Comparison of ENCODE assay signal across 23 mouse cellular contexts in the genomic region with DNA sequence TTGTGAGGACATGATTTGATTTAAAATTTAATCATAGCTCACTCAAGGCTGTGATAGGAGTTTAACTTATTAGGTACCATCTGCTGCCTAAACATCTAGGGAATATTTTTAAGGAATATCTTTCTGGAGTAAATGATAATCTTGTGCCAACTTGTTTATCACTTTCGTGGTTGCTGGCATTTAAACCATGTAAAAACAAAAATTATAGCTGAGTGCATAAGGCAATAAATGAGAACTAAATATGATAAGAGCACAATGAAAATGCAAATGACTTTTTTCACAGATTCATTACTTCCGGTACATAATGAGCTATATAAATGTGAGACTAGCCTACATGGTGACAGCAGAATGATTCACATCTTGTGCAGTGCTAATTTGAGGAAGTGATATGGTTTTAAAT.
DNase-seq lines count a peak whose midpoint lies in the region; ATAC-seq and TF ChIP-seq lines count a peak whose summit lies in the region.
"Had no signal": no experiment of that assay in that cellular context is flagged by ENCODE, and none has a peak within 500 bp of the region (broad histone marks: within the 10 kb centered on the region; RNA-seq: fewer than 3 reads in every experiment).

No protein-coding gene starts in this region.

- no peaks in the 10 kb centered on the region for H3K9me3 ChIP-seq in forebrain, embryonic 14.5 days (replicated peaks; ENCODE audit: control insufficient read depth, low read length)
- no peaks in the 10 kb centered on the region for H3K9me3 ChIP-seq in forebrain, embryonic 10.5 days
- H3K9me3 ChIP-seq in forebrain, postnatal 0 days (ENCODE audit: low read length) = no peaks in the 10 kb centered on the region
- H3K9me3 ChIP-seq: G1E; heart, embryonic 10.5 days; heart, embryonic 13.5 days; hindbrain, embryonic 12.5 days; hindbrain, embryonic 15.5 days had no signal

- no peak overlapping the region for H3K4me2 ChIP-seq in forebrain, embryonic 14.5 days (ENCODE audit: low read length)
- no peak overlapping the region for H3K4me2 ChIP-seq in forebrain, postnatal 0 days (ENCODE audit: low read depth)
- H3K4me2 ChIP-seq: heart, embryonic 13.5 days; hindbrain, embryonic 12.5 days; hindbrain, embryonic 15.5 days had no signal

- WGBS in forebrain, embryonic 14.5 days = 56% methylated on average over 2 of the region's 2 CpGs
- WGBS in forebrain, embryonic 10.5 days = 80% methylated on average over 2 of the region's 2 CpGs
- 36% methylated on average over 2 of the region's 2 CpGs for WGBS in forebrain, postnatal 0 days

- H3K9ac ChIP-seq in forebrain, embryonic 14.5 days (ENCODE audit: low read length) = no peak overlapping the region
- H3K9ac ChIP-seq in forebrain, postnatal 0 days = no peak overlapping the region
- H3K9ac ChIP-seq: heart, embryonic 13.5 days; hindbrain, embryonic 12.5 days; hindbrain, embryonic 15.5 days had no signal

- no peak overlapping the region for H3K27ac ChIP-seq in forebrain, embryonic 14.5 days (ENCODE audit: low read depth, low read length)
- H3K27ac ChIP-seq in forebrain, embryonic 10.5 days = no peak overlapping the region
- H3K27ac ChIP-seq in forebrain, postnatal 0 days (ENCODE audit: low read depth, low read length) = no peak overlapping the region
- H3K27ac ChIP-seq: heart, embryonic 10.5 days; heart, embryonic 13.5 days; hindbrain, embryonic 12.5 days; hindbrain, embryonic 15.5 days had no signal

- H3K36me3 ChIP-seq in forebrain, embryonic 14.5 days (ENCODE audit: control insufficient read depth, insufficient read depth, low read length) = no peaks in the 10 kb centered on the region
- H3K36me3 ChIP-seq in forebrain, embryonic 10.5 days (replicated peaks) = no peaks in the 10 kb centered on the region
- H3K36me3 ChIP-seq in forebrain, postnatal 0 days (ENCODE audit: insufficient read depth) = no peaks in the 10 kb centered on the region
- H3K36me3 ChIP-seq: G1E; heart, embryonic 10.5 days; heart, embryonic 13.5 days; hindbrain, embryonic 12.5 days; hindbrain, embryonic 15.5 days had no signal

- H3K27me3 ChIP-seq in forebrain, embryonic 14.5 days (replicated peaks; ENCODE audit: control insufficient read depth, insufficient read depth, low read length) = no peaks in the 10 kb centered on the region
- H3K27me3 ChIP-seq in forebrain, embryonic 10.5 days (ENCODE audit: poor library complexity, severe bottlenecking) = no peaks in the 10 kb centered on the region
- no peaks in the 10 kb centered on the region for H3K27me3 ChIP-seq in forebrain, postnatal 0 days (ENCODE audit: insufficient read depth, low read length)
- H3K27me3 ChIP-seq: CH12.LX; heart, embryonic 13.5 days; hindbrain, embryonic 12.5 days; hindbrain, embryonic 15.5 days; Patski had no signal

- intact Hi-C loops in heart, postnatal 10 days (cut with DNase I) = no loop called here

- H3K4me3 ChIP-seq in forebrain, embryonic 14.5 days (ENCODE audit: low read depth, low read length) = no peak overlapping the region
- no peak overlapping the region for H3K4me3 ChIP-seq in forebrain, embryonic 10.5 days
- no peak overlapping the region for H3K4me3 ChIP-seq in forebrain, postnatal 0 days (ENCODE audit: low read depth, low read length)
- H3K4me3 ChIP-seq: heart, embryonic 10.5 days; heart, embryonic 13.5 days; hindbrain, embryonic 12.5 days; hindbrain, embryonic 15.5 days had no signal

- no peaks in the 10 kb centered on the region for H3K4me1 ChIP-seq in forebrain, embryonic 14.5 days (ENCODE audit: control insufficient read depth, insufficient read depth, low read length)
- H3K4me1 ChIP-seq in forebrain, embryonic 10.5 days = no peaks in the 10 kb centered on the region
- no peaks in the 10 kb centered on the region for H3K4me1 ChIP-seq in forebrain, postnatal 0 days (ENCODE audit: insufficient read depth)
- H3K4me1 ChIP-seq: heart, embryonic 10.5 days; heart, embryonic 13.5 days; hindbrain, embryonic 12.5 days; hindbrain, embryonic 15.5 days had no signal

- peak; percentile 58 for DNase-seq in forebrain, embryonic 14.5 days (ENCODE audit: low spot score)
- no peak for DNase-seq in forebrain, embryonic 10.5 days (ENCODE audit: extremely low spot score, low spot score)
- peak; percentile 18 for DNase-seq in layer of hippocampus, adult 9-10 months (ENCODE audit: low spot score)
- DNase-seq in layer of hippocampus, adult 18-20 months (ENCODE audit: low spot score in 2 of 2) = no peak
- DNase-seq in forebrain, postnatal 0 days = no peak
- no peak for DNase-seq in heart, postnatal 10 days
- DNase-seq in heart, adult 9 months (ENCODE audit: low spot score in 2 of 2) = no peak
- DNase-seq: adrenal gland, postnatal 10 days; adrenal gland, postnatal 36 days; B cell, adult 2 months; cerebellum, adult 11-12 months; cerebellum, adult 8-10 months; cerebellum, postnatal 10 days; gastrocnemius, postnatal 25 days; heart, adult 18-20 months had no signal

- ATAC-seq in forebrain, embryonic 14.5 days = peak; percentile 42; the same call in 1 of the 2 replicates
- ATAC-seq in forebrain, postnatal 0 days = peak; percentile 43; the same call in 1 of the 2 replicates
- ATAC-seq: intestine, postnatal 0 days; Patski had no signal

- TF ChIP-seq CTCF in forebrain, postnatal 0 days (IDR thresholded peaks at IDR 0.05; ENCODE audit: low read depth) = no peak

Comparison
In these comparisons a context has a peak if more than half of its experiments do, and no peak if none do; other contexts are left out.
1. DNase-seq: peak in forebrain, embryonic 14.5 days (single experiment) and layer of hippocampus, adult 9-10 months (single experiment); none in forebrain, embryonic 10.5 days (single experiment), layer of hippocampus, adult 18-20 months (0 of 2), forebrain, postnatal 0 days (single experiment), heart, postnatal 10 days (0 of 2) and heart, adult 9 months (0 of 2).